Mouse (Mus musculus): ENCODE measurements around the gene Limch1.

Limch1 gene

DNA sequence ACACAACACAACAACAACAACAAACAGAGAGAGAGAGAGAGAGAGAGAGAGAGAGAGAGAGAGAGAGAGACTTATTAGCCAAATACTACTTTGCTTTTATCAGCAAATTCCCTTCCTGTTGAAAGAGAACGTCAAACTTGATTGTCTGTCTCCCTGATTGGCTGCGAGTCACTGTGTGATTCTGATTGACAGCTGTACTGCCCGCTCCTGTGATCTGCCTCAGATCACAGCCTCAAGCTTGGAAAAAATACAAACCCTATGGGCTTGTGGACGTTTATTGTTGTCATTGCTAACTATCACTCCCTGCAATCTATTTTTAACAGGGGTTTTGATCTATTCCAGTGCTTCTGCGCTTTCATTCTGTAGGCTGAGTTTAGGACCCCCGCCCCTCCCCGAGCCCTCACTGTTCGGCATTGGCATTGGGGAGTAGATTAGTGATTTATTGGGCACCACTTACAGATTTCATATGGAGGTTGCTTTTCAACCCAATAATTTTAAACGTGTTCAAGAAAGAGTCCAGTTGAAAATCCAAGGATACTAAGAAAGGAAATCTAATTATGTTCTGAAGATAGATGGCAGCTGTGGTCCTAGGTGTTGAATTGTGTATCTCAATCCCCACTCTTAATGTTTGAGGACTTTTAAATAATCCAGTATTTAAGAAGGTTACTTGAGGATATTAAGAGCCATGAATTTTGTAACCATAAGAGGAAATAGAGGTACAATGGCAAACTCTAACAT lies 39.2 kb downstream of the Limch1 start:
- no peak for DNase-seq (ENCODE audit: low read depth, low spot score)

DNA sequence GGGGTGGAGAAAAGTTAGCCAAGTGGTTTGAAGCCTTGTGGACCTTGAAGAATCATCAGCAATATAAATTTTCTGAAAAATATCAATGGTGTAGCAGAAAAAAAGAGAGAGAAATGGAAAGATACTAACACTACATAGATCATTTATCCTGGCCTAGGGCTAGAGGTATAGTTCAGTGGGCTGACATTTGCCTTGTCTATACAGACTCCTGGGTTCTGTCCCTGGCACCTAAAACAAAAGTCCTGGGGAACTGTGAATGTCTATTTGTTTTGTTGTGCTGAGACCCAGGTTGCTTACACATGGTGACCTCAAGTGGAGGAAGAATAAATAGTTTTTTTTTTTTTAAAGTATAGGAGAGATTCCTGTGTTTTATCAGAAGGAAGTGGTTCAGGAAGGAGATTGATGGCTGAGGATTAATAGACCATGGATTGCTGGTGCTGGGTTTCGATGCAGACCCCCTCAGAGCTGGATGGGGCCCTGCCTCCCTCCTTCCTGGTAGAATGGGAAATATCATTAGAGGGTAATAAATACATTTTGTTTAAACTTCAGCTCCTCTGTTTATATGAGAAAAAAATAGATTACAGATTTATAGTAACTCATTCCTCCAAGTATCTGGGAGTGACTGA lies 40.5 kb downstream of the Limch1 start:
- no peak for DNase-seq (ENCODE audit: low read depth, low spot score)

DNA sequence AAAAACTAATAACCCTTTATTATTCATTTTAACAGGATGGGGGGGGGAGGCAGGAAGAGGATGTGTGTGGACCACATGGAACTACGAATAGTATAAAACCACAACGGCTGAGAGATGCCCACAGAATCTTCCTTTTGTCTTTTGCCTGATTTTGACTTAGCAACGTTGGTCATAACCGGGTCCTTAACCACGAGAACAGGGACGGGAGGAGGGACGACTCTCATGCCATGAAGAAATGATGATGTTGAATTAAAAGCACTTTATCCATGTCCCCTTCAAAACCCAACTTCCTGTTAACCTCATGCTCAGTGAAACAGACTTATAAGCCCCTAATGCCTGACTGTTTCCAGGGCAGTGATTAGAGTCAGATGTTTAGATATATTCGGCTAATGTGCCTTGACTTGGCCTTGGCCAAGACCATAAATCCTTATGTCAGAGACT lies 41.0 kb downstream of the Limch1 start:
- DNase-seq (ENCODE audit: low read depth, low spot score) = no peak

DNA sequence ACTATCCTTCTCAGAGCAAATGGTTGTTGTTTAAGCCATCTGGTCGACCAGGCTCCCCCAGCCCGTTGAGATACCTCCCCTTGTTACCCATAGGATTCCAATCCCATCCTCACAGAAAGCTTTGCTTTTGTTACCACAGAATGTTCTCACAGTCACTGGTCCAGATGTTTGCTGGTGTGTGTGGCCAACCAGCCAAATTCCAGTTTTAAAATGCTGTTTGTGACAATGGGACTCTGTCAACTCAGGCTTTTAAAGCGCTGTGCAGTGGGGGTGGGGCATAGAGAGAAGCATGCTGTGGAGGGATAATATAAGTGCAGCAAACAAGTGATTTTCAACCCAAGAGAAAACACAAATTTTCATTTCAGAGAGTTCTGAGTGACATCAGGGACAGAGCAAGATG lies 43.4 kb downstream of the Limch1 start:
- no peak for DNase-seq (ENCODE audit: low read depth, low spot score)

DNA sequence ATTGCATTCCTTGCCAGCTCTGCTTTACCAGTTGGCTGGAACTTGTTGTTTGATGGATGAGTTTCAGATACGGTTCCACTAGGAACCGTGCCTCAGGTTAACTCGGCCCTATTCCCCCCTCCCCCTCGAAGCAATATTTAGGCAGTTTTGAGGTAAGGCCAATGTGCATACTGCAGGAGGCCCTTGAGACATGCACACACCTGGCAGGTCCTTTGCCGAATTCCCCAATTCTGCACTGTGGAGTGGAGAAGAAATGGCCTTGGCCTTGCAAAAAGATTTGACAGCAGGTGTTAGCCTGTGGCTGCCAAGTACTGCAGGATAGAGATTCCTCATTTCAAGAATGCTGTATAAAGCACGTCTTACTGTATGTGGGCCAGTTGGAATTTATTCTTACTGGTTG lies 45.5 kb downstream of the Limch1 start:
- DNase-seq (ENCODE audit: low read depth, low spot score) = no peak

DNA sequence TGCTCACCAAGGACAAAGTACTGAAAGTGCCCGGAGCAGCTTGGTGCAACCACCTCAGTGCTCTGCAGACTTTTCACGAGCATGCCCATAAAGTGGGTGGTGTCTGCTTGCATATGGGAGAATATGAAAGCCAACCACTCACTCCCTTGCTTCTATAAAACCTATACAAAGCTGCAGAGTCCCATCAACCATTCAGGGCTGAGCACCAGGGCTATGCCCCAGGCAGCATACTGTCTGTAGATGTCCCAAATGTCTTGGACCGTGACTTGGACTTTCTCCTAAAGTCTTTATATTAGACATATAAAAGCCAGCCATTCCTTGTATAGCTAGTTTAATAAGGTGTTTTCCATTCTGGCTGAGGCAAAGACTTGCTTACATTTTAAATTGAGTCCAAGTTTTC lies 47.6 kb downstream of the Limch1 start:
- no peak for DNase-seq (ENCODE audit: low read depth, low spot score)

DNA sequence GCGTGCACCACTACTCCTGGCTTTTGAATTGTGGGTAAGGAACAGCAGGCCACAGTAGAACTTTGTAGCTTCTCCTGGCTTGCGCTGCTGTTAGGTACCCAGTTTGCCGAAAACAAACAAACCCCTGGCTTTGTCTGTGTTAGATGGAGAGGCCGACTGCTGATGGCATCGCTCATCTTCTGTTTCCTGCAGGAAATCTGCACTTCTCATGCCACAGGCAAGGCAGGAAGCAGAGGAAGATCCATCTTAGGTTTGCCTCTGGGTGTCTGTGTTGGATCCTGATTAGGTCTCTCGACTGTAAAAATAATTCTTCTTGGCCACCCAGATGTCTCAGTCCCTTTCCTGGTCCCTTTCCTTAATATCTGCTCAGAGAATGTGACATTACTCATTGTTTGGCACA lies 51.7 kb downstream of the Limch1 start:
- no peak for DNase-seq (ENCODE audit: low read depth, low spot score)

DNA sequence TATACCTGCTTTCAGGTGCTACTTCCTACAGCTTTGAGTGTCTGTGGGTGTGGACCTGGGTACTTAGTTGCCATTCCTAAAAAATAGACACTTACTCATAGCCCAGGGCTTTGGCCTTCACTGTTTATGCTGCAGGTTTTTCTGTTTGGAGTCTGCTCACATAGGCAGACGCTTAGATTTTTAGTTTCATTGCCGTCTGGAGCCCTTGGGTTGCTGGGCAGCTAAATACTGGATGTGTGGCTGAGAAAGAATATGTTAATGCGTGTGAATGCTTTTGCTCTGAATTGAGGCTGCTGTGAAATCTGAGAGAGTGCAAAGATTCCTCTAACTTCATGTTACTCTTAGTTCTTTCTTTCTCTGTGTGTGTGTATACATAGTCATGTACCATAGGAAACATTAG lies 52.5 kb downstream of the Limch1 start:
- DNase-seq (ENCODE audit: low read depth, low spot score) = no peak

DNA sequence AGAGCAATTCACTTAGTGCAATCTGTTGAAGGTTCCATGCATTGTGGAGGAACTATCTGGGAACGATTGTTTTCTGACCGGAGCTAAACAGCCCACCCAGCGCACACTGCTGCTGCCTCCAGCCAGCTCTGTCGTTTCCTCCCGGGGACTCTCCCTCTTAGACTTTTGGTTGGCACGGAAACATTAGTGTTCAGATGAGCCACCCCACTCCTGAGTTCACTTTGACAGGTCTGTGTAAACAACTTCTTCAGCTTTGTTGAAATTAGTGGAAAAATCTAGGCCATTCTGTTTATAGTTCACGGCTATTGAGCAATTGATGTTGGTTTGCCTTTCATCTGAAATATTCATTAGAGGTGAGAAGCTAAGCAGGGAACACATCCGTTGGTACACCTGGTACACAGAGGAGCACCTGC lies 53.0 kb downstream of the Limch1 start:
- no peak for DNase-seq (ENCODE audit: low read depth, low spot score)

DNA sequence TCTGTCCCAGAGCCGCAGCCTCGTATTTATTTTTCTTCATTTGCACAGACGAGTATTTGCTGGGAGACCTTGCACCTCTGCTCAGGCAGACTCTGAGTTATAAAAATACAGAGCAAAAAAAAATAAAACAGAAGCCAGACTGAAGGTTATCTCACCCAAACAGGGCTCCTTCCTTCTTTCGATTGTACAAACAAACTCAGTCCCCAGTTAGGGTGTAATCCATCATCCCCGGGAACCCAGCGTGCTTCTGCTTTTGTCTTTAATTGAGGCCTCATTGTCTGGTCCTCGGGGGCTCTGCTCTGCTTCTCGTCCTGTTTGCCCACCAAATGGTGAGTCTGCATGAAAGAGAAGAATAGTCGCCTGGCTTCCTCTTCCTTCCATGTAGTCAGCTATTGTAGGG lies 54.6 kb downstream of the Limch1 start:
- no peak for DNase-seq (ENCODE audit: low read depth, low spot score)

DNA sequence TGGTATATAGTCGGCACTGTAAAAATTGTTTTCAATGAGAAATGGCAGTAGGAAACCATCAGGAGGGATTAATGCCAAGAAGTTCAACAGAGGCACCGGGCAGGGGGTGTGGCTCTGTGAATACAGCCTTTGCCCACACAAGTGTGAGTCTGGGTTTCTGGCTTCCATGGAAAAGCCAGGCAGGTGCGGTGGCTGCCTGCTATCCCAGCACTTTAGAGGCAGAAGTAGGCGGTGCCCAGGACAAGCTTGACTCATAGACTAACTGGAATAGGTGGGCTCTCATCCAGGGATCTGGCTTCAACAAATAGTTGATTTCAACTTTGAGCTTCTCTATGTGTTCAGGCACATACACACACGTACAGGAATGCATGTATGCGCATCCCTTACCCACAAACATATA lies 55.4 kb downstream of the Limch1 start:
- DNase-seq (ENCODE audit: low read depth, low spot score) = no peak

DNA sequence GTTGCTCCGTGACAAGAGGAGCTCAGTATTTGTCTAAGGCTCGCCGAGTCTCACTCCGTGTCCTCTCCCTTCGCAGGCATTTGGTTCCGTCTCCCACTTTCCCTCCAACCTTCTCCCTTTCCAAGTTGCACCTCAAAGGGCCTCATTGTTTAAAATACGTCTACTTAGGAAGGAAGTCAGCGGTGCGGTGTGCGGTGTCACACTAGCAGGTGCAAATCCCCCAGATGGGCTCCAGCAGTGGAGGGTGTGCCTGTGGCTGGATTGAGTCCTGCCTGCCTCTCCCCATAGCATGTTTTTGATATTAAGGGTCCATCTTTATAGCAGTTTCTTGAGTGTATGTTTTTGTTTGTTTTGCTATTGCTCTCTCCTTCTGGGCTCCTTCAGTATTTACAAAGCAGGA lies 56.6 kb downstream of the Limch1 start:
- DNase-seq (ENCODE audit: low read depth, low spot score) = no peak

DNA sequence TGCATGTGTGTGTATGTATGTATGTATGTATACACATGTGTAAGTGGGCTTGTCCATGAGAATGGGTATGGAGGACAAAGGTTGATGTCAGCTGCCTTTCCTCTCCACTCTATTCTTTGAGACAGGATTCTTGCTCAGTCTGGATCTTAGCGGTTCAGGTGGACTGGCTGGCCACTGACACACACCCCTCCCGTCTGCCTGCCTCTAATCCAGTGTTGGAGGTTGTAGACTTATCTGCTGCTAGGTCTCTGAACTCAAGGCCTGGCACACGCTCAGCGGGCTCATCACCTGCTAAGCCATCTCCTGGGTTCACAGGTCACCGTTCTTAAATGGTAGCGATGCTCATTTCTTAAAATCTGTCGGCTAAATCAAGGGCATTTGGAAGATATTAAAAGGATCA lies 60.7 kb downstream of the Limch1 start:
- DNase-seq (ENCODE audit: low read depth, low spot score) = no peak

DNA sequence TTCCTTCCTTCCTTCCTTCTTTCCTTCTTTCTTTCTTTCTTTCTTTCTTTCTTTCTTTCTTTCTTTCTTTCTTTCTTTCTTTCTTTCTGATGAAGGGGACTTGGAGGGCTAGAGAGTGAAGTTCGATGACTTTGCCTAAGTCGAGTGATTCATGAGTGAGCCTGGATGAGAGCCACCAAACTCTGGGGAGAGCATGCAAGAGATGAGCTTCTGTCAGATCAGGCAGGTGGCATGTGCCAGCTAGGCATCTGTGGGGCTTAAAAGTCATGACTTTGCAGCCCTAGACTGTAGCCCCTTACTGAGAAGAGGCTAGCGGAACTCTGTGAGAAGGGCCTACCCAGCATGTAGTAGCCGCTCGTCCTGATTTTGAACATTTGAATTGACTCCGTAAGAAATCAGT lies 62.1 kb downstream of the Limch1 start:
- DNase-seq (ENCODE audit: low read depth, low spot score) = no peak

DNA sequence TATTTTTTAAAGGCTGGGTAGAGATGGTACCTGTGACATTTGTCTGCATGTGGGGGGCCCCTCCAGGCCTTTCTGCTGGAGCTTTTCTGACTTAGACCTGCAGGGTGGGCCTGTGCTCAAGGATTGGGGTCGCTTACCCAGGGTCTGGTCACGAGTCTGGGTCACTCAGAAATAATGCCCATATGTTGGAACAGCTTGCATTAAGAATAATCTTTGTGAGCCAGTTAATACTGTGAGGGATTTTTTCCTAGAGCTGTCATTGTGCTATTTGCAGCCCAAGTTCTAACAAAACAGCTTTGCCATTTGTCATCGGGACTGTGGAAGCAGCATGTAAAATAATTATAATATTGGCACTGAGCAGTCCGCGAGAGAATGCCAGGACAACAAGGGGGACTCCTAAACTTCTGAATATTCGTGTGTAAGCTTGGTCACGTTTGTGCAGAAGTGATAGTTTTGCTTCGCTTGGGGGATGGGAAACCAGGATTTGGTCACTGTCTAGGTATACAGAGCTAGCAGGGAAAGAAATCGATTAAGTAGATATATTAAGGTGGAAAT lies 63.5 kb downstream of the Limch1 start:
- DNase-seq (ENCODE audit: low read depth, low spot score) = no peak

DNA sequence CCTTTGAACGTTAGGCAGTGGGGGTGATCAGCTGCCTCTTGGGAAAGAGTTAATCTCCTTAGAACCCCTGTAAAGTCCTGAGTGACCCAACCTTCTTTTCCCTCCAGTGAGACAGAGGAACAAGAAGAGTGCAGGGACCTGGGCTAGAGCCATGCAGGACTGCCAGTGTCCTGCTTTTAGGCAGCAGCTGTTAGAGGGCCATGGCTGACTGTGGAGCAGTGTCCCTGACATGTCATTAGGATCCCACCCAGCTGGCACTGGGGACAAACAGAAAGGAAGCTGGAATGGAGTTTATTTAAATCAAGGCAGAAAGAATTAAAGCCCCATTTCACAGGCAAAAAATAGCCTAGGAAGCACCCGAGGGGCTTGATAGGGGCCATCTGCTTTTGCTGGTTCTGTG lies 64.8 kb downstream of the Limch1 start:
- no peak for DNase-seq (ENCODE audit: low read depth, low spot score)

DNA sequence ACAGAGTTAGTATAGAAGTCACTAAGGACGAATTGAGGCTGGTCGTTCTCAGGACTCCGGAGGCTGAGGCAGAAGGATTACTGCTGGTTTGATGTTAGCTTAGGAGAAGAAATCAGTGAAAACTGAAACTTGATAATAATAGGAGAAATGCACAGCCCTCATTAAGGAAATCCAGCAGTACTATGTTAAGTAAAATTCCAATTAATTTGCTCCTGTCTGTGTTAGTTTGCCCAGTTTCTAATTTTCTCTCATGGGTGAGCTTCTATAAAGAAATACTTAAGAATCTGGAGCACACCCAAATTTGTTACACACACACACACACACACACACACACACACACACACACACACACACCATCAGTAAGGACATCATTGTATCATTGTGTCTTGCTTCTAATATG lies 69.0 kb downstream of the Limch1 start:
- DNase-seq (ENCODE audit: low read depth, low spot score) = no peak

DNA sequence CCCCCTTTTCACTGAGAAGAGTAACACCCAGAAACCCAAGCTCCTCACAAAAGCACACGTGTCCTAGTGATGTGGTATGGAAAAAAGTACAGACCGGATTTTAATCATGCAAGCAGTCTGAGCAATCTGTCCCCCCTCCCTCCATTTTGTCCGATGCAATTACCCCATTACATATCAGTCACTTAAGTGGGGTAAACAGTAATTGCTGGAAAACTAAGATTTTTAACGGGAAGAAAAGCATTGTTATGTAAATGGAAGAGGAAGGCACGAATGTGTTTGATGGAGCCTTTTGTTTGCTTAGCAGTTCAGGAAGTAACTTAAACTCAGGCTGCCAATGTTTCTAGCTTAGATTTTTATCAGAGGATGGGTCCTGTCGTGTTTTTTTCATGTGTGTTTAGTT lies 70.2 kb downstream of the Limch1 start:
- DNase-seq (ENCODE audit: low read depth, low spot score) = no peak

DNA sequence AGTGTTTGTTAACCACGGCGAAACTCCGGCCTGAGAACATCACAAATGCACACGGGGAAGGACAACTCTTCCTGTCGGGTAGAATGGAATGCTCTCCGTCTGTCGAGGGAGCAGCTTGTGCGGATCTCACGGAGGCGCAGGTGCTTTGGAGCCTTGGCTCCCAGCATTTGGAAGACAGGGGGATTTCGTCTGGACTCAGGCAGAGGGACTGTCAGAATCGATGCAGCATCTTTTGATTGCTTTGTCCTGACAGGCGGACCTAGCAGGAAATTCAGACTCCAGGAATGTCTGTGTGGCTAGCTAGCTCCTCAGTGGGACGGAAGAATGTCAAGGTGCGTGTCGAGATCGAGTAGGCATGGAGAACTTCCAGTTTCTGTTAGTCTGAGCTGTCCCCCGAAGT lies 71.1 kb downstream of the Limch1 start:
- no peak for DNase-seq (ENCODE audit: low read depth, low spot score)

DNA sequence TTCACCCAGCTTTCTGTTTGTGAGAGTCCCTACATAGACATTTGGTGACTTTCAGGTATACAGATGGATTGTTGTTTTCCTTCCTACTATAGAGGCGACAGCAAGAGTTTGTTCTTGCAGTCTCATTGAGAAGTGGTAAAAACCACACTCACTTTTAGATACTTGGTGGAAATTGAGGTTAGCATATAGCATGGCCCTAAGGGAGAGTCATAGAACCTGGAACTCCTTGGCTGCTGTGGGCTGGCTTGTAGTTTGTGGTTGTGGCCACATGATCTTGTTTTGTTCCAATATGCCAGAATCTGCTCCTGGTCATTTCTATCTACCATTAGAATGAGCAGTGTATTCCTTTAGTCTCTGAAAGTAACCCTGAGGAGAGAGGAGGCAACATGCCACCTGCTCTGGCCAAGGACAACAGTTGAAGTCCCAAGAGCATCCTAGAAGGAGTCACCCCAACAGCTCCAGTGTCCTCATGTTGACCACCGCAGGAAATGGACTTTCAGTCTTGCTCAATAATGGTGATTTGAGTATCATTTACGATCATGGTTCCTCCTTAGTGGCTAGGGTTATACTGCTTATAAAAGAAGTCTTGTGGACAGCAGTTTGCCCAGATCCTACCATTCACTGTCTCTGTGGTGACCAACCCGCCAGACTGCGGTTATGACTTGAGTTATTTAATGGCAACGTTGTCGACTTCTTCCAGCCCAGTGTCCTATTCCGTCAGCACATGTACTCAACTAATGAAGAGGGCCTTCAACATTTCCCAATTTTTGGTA lies 71.7 kb downstream of the Limch1 start:
- DNase-seq (ENCODE audit: low read depth, low spot score) = no peak

DNA sequence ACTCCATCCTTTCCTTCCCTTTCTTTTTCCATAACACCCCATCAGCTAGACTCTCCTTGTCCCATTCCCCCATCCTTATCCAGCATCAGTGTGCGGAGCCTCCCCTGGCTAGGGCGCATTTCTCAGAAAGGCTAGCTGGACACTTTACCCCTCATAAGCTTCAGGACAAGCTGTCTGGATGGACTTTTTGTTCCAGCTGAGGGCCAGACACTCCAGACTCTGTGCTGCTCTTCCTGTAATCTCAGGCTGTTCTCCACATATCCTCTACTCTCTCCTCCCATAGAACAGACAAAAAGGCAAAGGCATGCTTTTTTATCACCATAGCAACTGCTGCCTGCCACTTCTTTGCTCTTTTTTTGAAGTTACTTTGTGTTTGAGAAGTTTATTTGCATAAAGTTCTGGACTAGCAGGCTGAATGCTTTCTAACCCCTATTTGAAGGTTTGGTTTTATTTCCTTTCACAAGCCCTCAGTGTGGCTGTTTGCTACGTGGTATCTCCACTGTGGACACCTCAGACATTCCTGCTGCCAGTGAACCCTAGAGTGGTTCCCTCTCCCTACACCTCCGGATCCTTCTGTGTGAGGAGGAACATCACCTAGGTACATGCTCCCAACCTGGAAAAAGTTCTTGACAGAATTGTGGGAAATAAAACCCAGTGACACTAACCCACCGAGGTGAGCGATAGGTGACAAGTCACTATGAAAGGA lies 77.0 kb downstream of the Limch1 start:
- DNase-seq (ENCODE audit: low read depth, low spot score) = no peak

DNA sequence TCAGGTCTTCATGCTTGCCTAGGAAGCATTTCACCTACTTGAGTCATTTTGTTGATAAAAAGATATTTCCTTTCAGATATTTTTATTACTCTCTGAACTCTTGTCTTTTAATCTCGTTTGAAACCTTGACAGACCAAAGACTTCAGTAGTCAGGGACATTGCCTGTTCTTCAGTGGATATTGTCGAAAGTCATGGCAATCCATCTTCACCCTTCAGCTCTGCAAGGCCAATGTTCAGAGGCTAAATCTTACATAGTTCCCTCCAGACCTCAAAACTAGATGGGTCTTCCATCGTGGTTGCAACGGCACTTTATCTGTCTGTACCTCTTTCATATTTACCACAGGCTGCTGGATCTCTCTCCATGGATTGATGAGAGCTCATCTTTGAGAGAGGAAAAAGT lies 80.0 kb downstream of the Limch1 start:
- DNase-seq (ENCODE audit: low read depth, low spot score) = no peak

All from CD4-positive helper T cell, adult 2 months (primary cell).